Mouse (Mus musculus) heart, embryonic 13.5 days (tissue): ENCODE results near the gene Myo3b. TPM values are rescaled to one million over a fixed set of nuclear protein-coding genes. Genes with fewer than 3 reads are reported as not detected.

Source experiments
- polyA plus RNA-seq: library from polyadenylated mRNA; unstranded; fragments of >200 nt; fragmentation: Nextera tagmentation; extraction: Ambion mirVana; gene quantifications from 2 replicates; pipeline ENCODE4 v1.2.1, GENCODE M21; 2015

Gene Myo3b
- polyA plus RNA-seq, 1 experiment from 2014 or later, result 0.20 TPM

Other genes with a start within 250 kb of the Myo3b start
- 1.0 and 1.4 TPM in 2 replicates for gene Ccdc173, start 249.6 kb upstream of the Myo3b start, polyA plus RNA-seq
- gene Phospho2, start 249.5 kb upstream of the Myo3b start, polyA plus RNA-seq, result 14.4 and 16.7 TPM in 2 replicates
- gene Klhl23, start 217.2 kb upstream of the Myo3b start, polyA plus RNA-seq, result 42.8 and 47.3 TPM in 2 replicates
- 193 and 222 TPM in 2 replicates for gene Ssb, start 177.6 kb upstream of the Myo3b start, polyA plus RNA-seq
- gene Mettl5, start 153.5 kb upstream of the Myo3b start, polyA plus RNA-seq, result 32.6 and 37.3 TPM in 2 replicates
- 10.0 and 11.3 TPM in 2 replicates for gene Ubr3, start 141.9 kb upstream of the Myo3b start, polyA plus RNA-seq